Mouse (Mus musculus) neural tube, embryonic 14.5 days (tissue): Measurements from ENCODE around the gene Pla2g7. TPM values are rescaled to one million over a fixed set of nuclear protein-coding genes. Genes with fewer than 3 reads are reported as not detected.
A peak's percentile ranks its signal among the peaks of the same experiment; 100 is the strongest.

Source experiments
- ATAC-seq: fragments of 200-750 bp; cut with Nextera tagmentation; 2 replicates; pipeline ENCODE4 v1.8.0; 2017; ENCODE audit warnings: low read depth, mild to moderate bottlenecking, moderate TSS enrichment, moderate library complexity
- H3K27ac ChIP-seq: fragments of 300-500 bp; sonication (generic); 2 replicates; pipeline ENCODE4 v1.5.1; 2014; ENCODE audit warnings: low read depth, mild to moderate bottlenecking, control low read depth, low read length, moderate library complexity, mixed read lengths
- H3K27me3 ChIP-seq: fragments of 300-500 bp; sonication (generic); 2 replicates; pipeline ENCODE4 v1.6.1; 2014; ENCODE audit warnings: low read length; ENCODE audit not compliant: control insufficient read depth, insufficient read depth
- H3K36me3 ChIP-seq: fragments of 300-500 bp; sonication (generic); 2 replicates; pipeline ENCODE4 v1.6.1; 2014; ENCODE audit warnings: low read length, mixed read lengths; ENCODE audit not compliant: control insufficient read depth, insufficient read depth
- H3K4me1 ChIP-seq: fragments of 300-500 bp; sonication (generic); 2 replicates; pipeline ENCODE4 v1.6.1; 2014; ENCODE audit warnings: low read length; ENCODE audit not compliant: control insufficient read depth, insufficient read depth
- H3K4me2 ChIP-seq: fragments of 300-500 bp; sonication (generic); 2 replicates; pipeline ENCODE4 v1.6.1; 2014; ENCODE audit warnings: mild to moderate bottlenecking, low read depth, low read length, control low read depth
- H3K4me3 ChIP-seq: fragments of 300-500 bp; sonication (generic); 2 replicates; pipeline ENCODE4 v1.5.1; 2014; ENCODE audit warnings: low read depth, low read length, control low read depth, mixed read lengths
- H3K9ac ChIP-seq: fragments of 300-500 bp; sonication (generic); replicated peaks from 2 replicates; pipeline ENCODE4 v1.6.1; 2014; ENCODE audit warnings: low read depth, mild to moderate bottlenecking, control low read depth, low read length, mixed read lengths
- H3K9me3 ChIP-seq: fragments of 300-500 bp; sonication (generic); 2 replicates; pipeline ENCODE4 v1.6.1; 2016; ENCODE audit warnings: low read length; ENCODE audit not compliant: control insufficient read depth
- WGBS: fragments of 180-500 bp; shearing (Covaris S2); extraction: QIAGEN DNeasy Blood & Tissue Kit; methylation state at CpG from one replicate; pipeline ENCODE4 v1.1.7; 2014; 5-methylcytosine and 5-hydroxymethylcytosine counted together
- polyA plus RNA-seq: library from polyadenylated mRNA; unstranded; fragments of >200 nt; fragmentation: Nextera tagmentation; extraction: Ambion mirVana; gene quantifications from 2 replicates; pipeline ENCODE4 v1.2.1, GENCODE M21; 2014

Gene Pla2g7
- polyA plus RNA-seq, 1 experiment from 2014 or later = 62.3 TPM

GRCm38 (mm10) chr17:43567593-43567991, 306 bp upstream of the Pla2g7 start:
- no peak overlapping the region for H3K27ac ChIP-seq
- H3K4me1 ChIP-seq = 0 out of 2 replicates have a peak, but pooled peaks cover 2% of the 10 kb centered on the region
- H3K27me3 ChIP-seq = no peaks in the 10 kb centered on the region
- peak; percentile 58 for ATAC-seq
- peak overlapping the region; percentile 83 for H3K4me2 ChIP-seq
- H3K9me3 ChIP-seq = no peaks in the 10 kb centered on the region
- peak overlapping the region; percentile 54; the same call in 1 of the 2 replicates for H3K9ac ChIP-seq
- no peaks in the 10 kb centered on the region for H3K36me3 ChIP-seq
- H3K4me3 ChIP-seq = peak overlapping the region; percentile 43
- WGBS = 7% methylated on average over 12 of the region's 12 CpGs

GRCm38 (mm10) chr17:43569287-43569686, 1.4 kb downstream of the Pla2g7 start:
- no peak overlapping the region; the same call in 1 of the 2 replicates for H3K4me2 ChIP-seq
- H3K4me1 ChIP-seq = 0 out of 2 replicates have a peak, but pooled peaks cover 2% of the 10 kb centered on the region
- H3K27me3 ChIP-seq = no peaks in the 10 kb centered on the region
- H3K27ac ChIP-seq = no peak overlapping the region
- 61% methylated on average over 7 of the region's 7 CpGs for WGBS
- H3K4me3 ChIP-seq = peak overlapping the region; percentile 43; the same call in 1 of the 2 replicates
- no peak overlapping the region for H3K9ac ChIP-seq
- no peaks in the 10 kb centered on the region for H3K36me3 ChIP-seq
- H3K9me3 ChIP-seq = no peaks in the 10 kb centered on the region
- no peak for ATAC-seq

- Histone ChIP-seq H3K4me3 (no peak overlapping the region), H3K9me3 (no peaks in the 10 kb centered on the region), H3K36me3 (no peaks in the 10 kb centered on the region), H3K27me3 (no peaks in the 10 kb centered on the region), H3K9ac (no peak overlapping the region), H3K4me2 (no peak overlapping the region), H3K27ac (no peak overlapping the region), H3K4me1 (no peaks in the 10 kb centered on the region)
- no peak for ATAC-seq
- WGBS = 11% methylated on average over 3 of the region's 3 CpGs
Measured at GRCm38 (mm10) chr17:43573624-43574073, 5.8 kb downstream of the Pla2g7 start.

GRCm38 (mm10) chr17:43580456-43580855, 12.6 kb downstream of the Pla2g7 start:
- H3K4me3 ChIP-seq = no peak overlapping the region

GRCm38 (mm10) chr17:43581012-43581467, 13.1 kb downstream of the Pla2g7 start:
- Histone ChIP-seq H3K4me2 (no peak overlapping the region; the same call in 1 of the 2 replicates), H3K36me3 (no peaks in the 10 kb centered on the region), H3K9ac (no peak overlapping the region), H3K27ac (no peak overlapping the region), H3K9me3 (no peaks in the 10 kb centered on the region), H3K4me3 (no peak overlapping the region), H3K4me1 (no peaks in the 10 kb centered on the region), H3K27me3 (no peaks in the 10 kb centered on the region)
- peak; percentile 81; the same call in 1 of the 2 replicates for ATAC-seq
- WGBS = 29% methylated on average over 8 of the region's 8 CpGs

More at GRCm38 (mm10) chr17:43580456-43580855, 12.6 kb downstream of the Pla2g7 start:
- 46% methylated on average over 3 of the region's 3 CpGs for WGBS
- no peak overlapping the region for H3K4me2 ChIP-seq
- no peaks in the 10 kb centered on the region for H3K4me1 ChIP-seq
- no peak overlapping the region for H3K27ac ChIP-seq
- no peak for ATAC-seq
- no peaks in the 10 kb centered on the region for H3K9me3 ChIP-seq
- no peaks in the 10 kb centered on the region for H3K27me3 ChIP-seq
- no peaks in the 10 kb centered on the region for H3K36me3 ChIP-seq
- no peak overlapping the region for H3K9ac ChIP-seq

- Histone ChIP-seq H3K4me2 (no peak overlapping the region), H3K27me3 (no peaks in the 10 kb centered on the region), H3K36me3 (no peaks in the 10 kb centered on the region), H3K9ac (no peak overlapping the region), H3K9me3 (no peaks in the 10 kb centered on the region), H3K4me3 (no peak overlapping the region), H3K27ac (no peak overlapping the region), H3K4me1 (no peaks in the 10 kb centered on the region)
- ATAC-seq = no peak
- WGBS = 91% methylated on average over 7 of the region's 7 CpGs
Measured at GRCm38 (mm10) chr17:43584771-43585170, 16.9 kb downstream of the Pla2g7 start.

GRCm38 (mm10) chr17:43587278-43587677, 19.4 kb downstream of the Pla2g7 start:
- no peak for ATAC-seq
- Histone ChIP-seq H3K27ac (no peak overlapping the region), H3K9ac (no peak overlapping the region), H3K9me3 (no peaks in the 10 kb centered on the region), H3K4me2 (no peak overlapping the region), H3K36me3 (no peaks in the 10 kb centered on the region), H3K4me3 (no peak overlapping the region), H3K27me3 (no peaks in the 10 kb centered on the region), H3K4me1 (no peaks in the 10 kb centered on the region)
- 96% methylated on average over 2 of the region's 2 CpGs for WGBS

GRCm38 (mm10) chr17:43589750-43590149, 21.9 kb downstream of the Pla2g7 start:
- Histone ChIP-seq H3K4me3 (no peak overlapping the region), H3K4me1 (no peaks in the 10 kb centered on the region), H3K9me3 (no peaks in the 10 kb centered on the region), H3K4me2 (no peak overlapping the region), H3K27me3 (no peaks in the 10 kb centered on the region), H3K36me3 (no peaks in the 10 kb centered on the region), H3K27ac (no peak overlapping the region), H3K9ac (no peak overlapping the region)
- WGBS = 96% methylated on average over 6 of the region's 6 CpGs
- ATAC-seq = no peak

- no peak overlapping the region for H3K9ac ChIP-seq
- no peak overlapping the region for H3K4me2 ChIP-seq
- no peak overlapping the region for H3K4me3 ChIP-seq
- no peaks in the 10 kb centered on the region for H3K27me3 ChIP-seq
- no peak for ATAC-seq
- H3K27ac ChIP-seq = no peak overlapping the region
- no peaks in the 10 kb centered on the region for H3K36me3 ChIP-seq
- no peaks in the 10 kb centered on the region for H3K9me3 ChIP-seq
- 75% methylated on average over 5 of the region's 5 CpGs for WGBS
- no peaks in the 10 kb centered on the region for H3K4me1 ChIP-seq
Measured at GRCm38 (mm10) chr17:43590531-43590930, 22.6 kb downstream of the Pla2g7 start.
